Mouse (Mus musculus) midbrain, embryonic 12.5 days (tissue): ENCODE data around the gene Mid1. TPM values are rescaled to one million over a fixed set of nuclear protein-coding genes. Genes with fewer than 3 reads are reported as not detected.

Experiments
- ATAC-seq: fragments of 200-750 bp; cut with Nextera tagmentation; 2 replicates; pipeline ENCODE4 v1.8.0; 2017; ENCODE audit warnings: low read depth, moderate TSS enrichment, moderate library complexity; ENCODE audit not compliant: low FRiP score
- H3K27ac ChIP-seq: fragments of 300-500 bp; sonication (generic); replicated peaks from 2 replicates; pipeline ENCODE4 v1.5.1; 2016; ENCODE audit warnings: mild to moderate bottlenecking
- H3K27me3 ChIP-seq: fragments of 300-500 bp; sonication (generic); 2 replicates; pipeline ENCODE4 v1.6.1; 2016; ENCODE audit warnings: mild to moderate bottlenecking
- H3K36me3 ChIP-seq: fragments of 300-500 bp; sonication (generic); 2 replicates; pipeline ENCODE4 v1.6.1; 2016
- H3K4me1 ChIP-seq: fragments of 300-500 bp; sonication (generic); 2 replicates; pipeline ENCODE4 v1.6.1; 2016
- H3K4me2 ChIP-seq: fragments of 300-500 bp; sonication (generic); replicated peaks from 2 replicates; pipeline ENCODE4 v1.6.1; 2016; ENCODE audit warnings: mild to moderate bottlenecking, moderate library complexity
- H3K4me3 ChIP-seq: fragments of 300-500 bp; sonication (generic); 2 replicates; pipeline ENCODE4 v1.5.1; 2016; ENCODE audit warnings: mild to moderate bottlenecking
- H3K9ac ChIP-seq: fragments of 300-500 bp; sonication (generic); replicated peaks from 2 replicates; pipeline ENCODE4 v1.6.1; 2016; ENCODE audit warnings: mild to moderate bottlenecking, moderate library complexity
- H3K9me3 ChIP-seq: fragments of 300-500 bp; sonication (generic); 2 replicates; pipeline ENCODE4 v1.6.1; 2016; ENCODE audit warnings: mild to moderate bottlenecking
- WGBS: fragments of 180-500 bp; shearing (Covaris S2); methylation state at CpG from one replicate; pipeline ENCODE4 v1.1.7; 2016; 5-methylcytosine and 5-hydroxymethylcytosine counted together
- polyA plus RNA-seq: library from polyadenylated mRNA; unstranded; fragments of >200 nt; fragmentation: Nextera tagmentation; extraction: Ambion mirVana; gene quantifications from 2 replicates; pipeline ENCODE4 v1.2.1, GENCODE M21; 2016

Mid1 gene
- polyA plus RNA-seq, 1 experiment from 2014 or later, result 20.2 TPM

- no peaks in the 10 kb centered on the region for H3K9me3 ChIP-seq
- H3K4me2 ChIP-seq, result peak overlapping the region; percentile 32
- H3K9ac ChIP-seq, result no peak overlapping the region
- H3K27me3 ChIP-seq, result peaks cover 10% of the 10 kb centered on the region; the same call in 1 of the 2 replicates
- H3K4me1 ChIP-seq, result peaks cover 10% of the 10 kb centered on the region; the same call in 1 of the 2 replicates
- no peaks in the 10 kb centered on the region for H3K36me3 ChIP-seq
- peak; percentile 53 for ATAC-seq
- 38% methylated on average over 10 of the region's 10 CpGs for WGBS
- no peak overlapping the region for H3K4me3 ChIP-seq
- H3K27ac ChIP-seq, result peak overlapping the region; percentile 55
These were observed 141.9 kb downstream of the Mid1 start for GRCm38 (mm10) chrX:169826947-169827346.

GRCm38 (mm10) chrX:169827720-169828119 lies 142.7 kb downstream of the Mid1 start:
- H3K9ac ChIP-seq, result no peak overlapping the region; the same call in 1 of the 2 replicates
- no peaks in the 10 kb centered on the region for H3K9me3 ChIP-seq
- H3K27ac ChIP-seq, result peak overlapping the region; percentile 87
- peaks cover 9% of the 10 kb centered on the region; the same call in 1 of the 2 replicates for H3K27me3 ChIP-seq
- 15% methylated on average over 7 of the region's 7 CpGs for WGBS
- ATAC-seq, result peak; percentile 72
- H3K4me3 ChIP-seq, result peak overlapping the region; percentile 30
- H3K4me1 ChIP-seq, result peaks cover 10% of the 10 kb centered on the region; the same call in 1 of the 2 replicates
- peak overlapping the region; percentile 45 for H3K4me2 ChIP-seq
- no peaks in the 10 kb centered on the region for H3K36me3 ChIP-seq

- ATAC-seq, result peak; percentile 75
These were observed 143.1 kb downstream of the Mid1 start for GRCm38 (mm10) chrX:169828136-169828535.

GRCm38 (mm10) chrX:169830052-169830451 lies 145.1 kb downstream of the Mid1 start:
- WGBS, result 23% methylated on average over 4 of the region's 4 CpGs
- no peak overlapping the region for H3K4me3 ChIP-seq
- no peak overlapping the region for H3K27ac ChIP-seq
- ATAC-seq, result 0 out of 2 replicates have a peak, but pooled peaks have one; percentile 53
- H3K9me3 ChIP-seq, result no peaks in the 10 kb centered on the region
- peaks cover 10% of the 10 kb centered on the region; the same call in 1 of the 2 replicates for H3K4me1 ChIP-seq
- no peaks in the 10 kb centered on the region for H3K36me3 ChIP-seq
- H3K27me3 ChIP-seq, result peaks cover 9% of the 10 kb centered on the region; the same call in 1 of the 2 replicates
- H3K9ac ChIP-seq, result no peak overlapping the region
- H3K4me2 ChIP-seq, result peak overlapping the region; percentile 42

More at GRCm38 (mm10) chrX:169828136-169828535, 143.1 kb downstream of the Mid1 start:
- peak overlapping the region; percentile 87 for H3K27ac ChIP-seq
- peak overlapping the region; percentile 34 for H3K9ac ChIP-seq
- WGBS, result 15% methylated on average over 5 of the region's 5 CpGs
- H3K4me3 ChIP-seq, result peak overlapping the region; percentile 30
- peak overlapping the region; percentile 45 for H3K4me2 ChIP-seq
- peaks cover 9% of the 10 kb centered on the region; the same call in 1 of the 2 replicates for H3K27me3 ChIP-seq
- no peaks in the 10 kb centered on the region for H3K36me3 ChIP-seq
- no peaks in the 10 kb centered on the region for H3K9me3 ChIP-seq
- peaks cover 10% of the 10 kb centered on the region; the same call in 1 of the 2 replicates for H3K4me1 ChIP-seq

GRCm38 (mm10) chrX:169837947-169838649 lies 153.1 kb downstream of the Mid1 start:
- peak overlapping the region; percentile 58 for H3K27ac ChIP-seq
- H3K4me2 ChIP-seq, result no peak overlapping the region
- peak; percentile 94 for ATAC-seq
- WGBS, result 23% methylated on average over 5 of the region's 5 CpGs
- H3K4me1 ChIP-seq, result 0 out of 2 replicates have a peak, but pooled peaks cover 3% of the 10 kb centered on the region
- no peaks in the 10 kb centered on the region for H3K36me3 ChIP-seq
- H3K27me3 ChIP-seq, result no peaks in the 10 kb centered on the region
- no peak overlapping the region for H3K9ac ChIP-seq
- no peaks in the 10 kb centered on the region for H3K9me3 ChIP-seq
- H3K4me3 ChIP-seq, result no peak overlapping the region

GRCm38 (mm10) chrX:169838650-169838971 lies 153.6 kb downstream of the Mid1 start:
- Histone ChIP-seq H3K9me3 (no peaks in the 10 kb centered on the region), H3K27me3 (no peaks in the 10 kb centered on the region), H3K4me1 (0 out of 2 replicates have a peak, but pooled peaks cover 3% of the 10 kb centered on the region), H3K4me2 (no peak overlapping the region), H3K27ac (0 out of 2 replicates have a peak overlapping the region, but pooled peaks have one; percentile 10), H3K36me3 (no peaks in the 10 kb centered on the region), H3K9ac (no peak overlapping the region), H3K4me3 (no peak overlapping the region)
- 77% methylated on average over 2 of the region's 2 CpGs for WGBS
- ATAC-seq, result peak; percentile 23; the same call in 1 of the 2 replicates

GRCm38 (mm10) chrX:169843267-169843666 lies 158.3 kb downstream of the Mid1 start:
- Histone ChIP-seq H3K9ac (no peak overlapping the region), H3K9me3 (no peaks in the 10 kb centered on the region), H3K27me3 (peaks cover 3% of the 10 kb centered on the region; the same call in 1 of the 2 replicates), H3K4me2 (no peak overlapping the region), H3K4me1 (peaks cover 22% of the 10 kb centered on the region), H3K36me3 (no peaks in the 10 kb centered on the region), H3K4me3 (no peak overlapping the region), H3K27ac (no peak overlapping the region)
- WGBS, result 33% methylated on average over 1 of the region's 1 CpGs
- ATAC-seq, result no peak

GRCm38 (mm10) chrX:169844150-169844772 lies 159.3 kb downstream of the Mid1 start:
- Histone ChIP-seq H3K36me3 (no peaks in the 10 kb centered on the region), H3K27ac (peak overlapping the region; percentile 69), H3K4me1 (peaks cover 19% of the 10 kb centered on the region), H3K27me3 (peaks cover 3% of the 10 kb centered on the region; the same call in 1 of the 2 replicates), H3K4me3 (no peak overlapping the region), H3K9ac (no peak overlapping the region), H3K4me2 (peak overlapping the region; percentile 25; the same call in 1 of the 2 replicates), H3K9me3 (no peaks in the 10 kb centered on the region)
- ATAC-seq, result peak; percentile 91
- WGBS, result 21% methylated on average over 5 of the region's 5 CpGs

GRCm38 (mm10) chrX:169846187-169846586 lies 161.2 kb downstream of the Mid1 start:
- no peak overlapping the region for H3K27ac ChIP-seq

GRCm38 (mm10) chrX:169861194-169861720 lies 176.3 kb downstream of the Mid1 start:
- Histone ChIP-seq H3K27ac (no peak overlapping the region), H3K4me1 (no peaks in the 10 kb centered on the region), H3K36me3 (no peaks in the 10 kb centered on the region), H3K4me2 (no peak overlapping the region), H3K9me3 (no peaks in the 10 kb centered on the region), H3K4me3 (no peak overlapping the region), H3K27me3 (peaks cover 11% of the 10 kb centered on the region; the same call in 1 of the 2 replicates), H3K9ac (no peak overlapping the region)
- WGBS, result 71% methylated on average over 2 of the region's 2 CpGs
- ATAC-seq, result no peak

More at GRCm38 (mm10) chrX:169846187-169846586, 161.2 kb downstream of the Mid1 start:
- H3K36me3 ChIP-seq, result no peaks in the 10 kb centered on the region
- no peak for ATAC-seq
- no peaks in the 10 kb centered on the region for H3K9me3 ChIP-seq
- H3K4me3 ChIP-seq, result no peak overlapping the region
- peaks cover 3% of the 10 kb centered on the region; the same call in 1 of the 2 replicates for H3K27me3 ChIP-seq
- H3K9ac ChIP-seq, result no peak overlapping the region
- WGBS, result 14% methylated on average over 3 of the region's 3 CpGs
- H3K4me1 ChIP-seq, result peaks cover 19% of the 10 kb centered on the region
- H3K4me2 ChIP-seq, result no peak overlapping the region

GRCm38 (mm10) chrX:169862440-169862839 lies 177.4 kb downstream of the Mid1 start:
- ATAC-seq, result no peak
- Histone ChIP-seq H3K9ac (no peak overlapping the region), H3K9me3 (no peaks in the 10 kb centered on the region), H3K27me3 (peaks cover 11% of the 10 kb centered on the region; the same call in 1 of the 2 replicates), H3K4me3 (no peak overlapping the region), H3K4me2 (no peak overlapping the region), H3K36me3 (no peaks in the 10 kb centered on the region), H3K27ac (no peak overlapping the region), H3K4me1 (no peaks in the 10 kb centered on the region)

GRCm38 (mm10) chrX:169862848-169863247 lies 177.8 kb downstream of the Mid1 start:
- H3K4me3 ChIP-seq, result no peak overlapping the region
- ATAC-seq, result no peak

More at GRCm38 (mm10) chrX:169862848-169863247, 177.8 kb downstream of the Mid1 start:
- no peak overlapping the region for H3K4me2 ChIP-seq
- peaks cover 7% of the 10 kb centered on the region; the same call in 1 of the 2 replicates for H3K27me3 ChIP-seq
- WGBS, result 44% methylated on average over 1 of the region's 1 CpGs
- H3K4me1 ChIP-seq, result no peaks in the 10 kb centered on the region
- no peaks in the 10 kb centered on the region for H3K36me3 ChIP-seq
- no peak overlapping the region for H3K27ac ChIP-seq
- no peaks in the 10 kb centered on the region for H3K9me3 ChIP-seq
- H3K9ac ChIP-seq, result no peak overlapping the region
